Mouse (Mus musculus) CD8-positive naive resting alpha-beta T cell, adult 2 months (primary cell): Measurements from ENCODE around the gene Smpd3.

Experiments
- DNase-seq, 2 experiments: peaks; one replicate each; pipeline ENCODE4 v3.0.0; 2022; ENCODE audit warnings: low read depth in 2 of 2, low spot score in 2 of 2

Gene Smpd3

DNA sequence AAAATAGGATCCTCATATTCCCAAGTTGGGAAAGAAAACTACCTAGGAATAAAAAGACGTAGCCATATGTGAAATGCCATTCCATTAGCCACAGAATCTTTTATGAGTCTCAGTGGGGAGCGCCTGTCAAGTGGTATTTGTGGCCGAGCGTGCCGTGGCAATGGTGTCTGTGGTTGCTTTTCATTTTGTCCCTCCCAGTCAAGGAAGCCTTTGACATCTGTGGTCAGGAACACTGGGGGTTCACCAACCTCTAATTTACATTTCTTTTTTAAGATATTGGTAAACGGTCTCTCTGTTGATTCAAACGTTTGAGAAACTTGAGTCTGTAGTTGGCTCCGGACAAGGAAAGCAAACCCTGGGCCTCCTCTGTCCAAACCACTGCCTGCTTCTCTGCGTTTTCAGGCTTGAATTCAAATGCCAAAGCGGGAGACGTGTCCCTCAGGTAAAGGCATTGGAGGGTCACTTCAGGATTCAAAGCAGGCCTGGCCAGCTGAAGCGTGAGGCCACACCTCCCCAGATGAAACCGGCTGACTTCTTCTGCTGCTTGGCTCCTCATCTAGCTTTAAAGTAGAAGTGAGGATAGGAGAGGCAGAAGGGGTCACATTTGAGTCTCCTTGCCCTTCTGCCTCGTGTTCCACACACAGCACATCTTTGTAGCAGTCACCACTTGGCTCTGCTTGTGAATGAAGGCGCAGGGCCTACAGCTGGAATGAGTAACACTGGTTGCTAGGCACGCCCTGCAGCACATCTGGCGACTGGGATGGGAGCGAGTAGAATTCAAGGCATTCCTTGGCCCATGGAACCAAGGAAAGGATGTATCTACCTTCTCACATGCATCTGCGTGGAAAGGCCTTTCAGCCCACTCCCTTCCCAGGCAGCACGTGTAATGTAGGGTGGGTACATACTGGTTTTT lies 45.0 kb downstream of the Smpd3 start:
- no peak for DNase-seq

GRCm38 (mm10) chr8:106289464-106289863 lies 48.3 kb downstream of the Smpd3 start:
- no peak for DNase-seq

DNA sequence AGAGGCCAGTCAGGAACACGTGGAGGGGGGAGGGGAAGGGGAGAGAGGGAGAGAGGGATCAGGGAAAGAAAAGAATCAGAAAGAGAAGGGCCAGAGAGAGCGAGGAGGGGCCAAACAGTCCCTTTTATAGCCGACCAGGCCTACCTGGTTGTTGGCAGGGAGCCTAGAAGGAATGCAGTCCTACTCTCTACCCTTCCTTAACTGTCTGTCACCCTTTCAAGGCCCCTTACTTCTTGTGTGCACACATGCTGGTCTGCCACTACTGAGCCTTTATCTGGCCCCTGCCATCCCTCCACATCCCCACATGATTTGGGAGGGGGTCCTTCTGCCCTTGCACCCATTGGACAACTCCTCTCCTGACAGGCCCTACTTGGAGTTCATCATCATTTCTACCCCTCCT lies 49.1 kb downstream of the Smpd3 start:
- DNase-seq, result no peak

- DNase-seq, result no peak
Measured at GRCm38 (mm10) chr8:106287445-106287844, 50.3 kb downstream of the Smpd3 start.

DNA sequence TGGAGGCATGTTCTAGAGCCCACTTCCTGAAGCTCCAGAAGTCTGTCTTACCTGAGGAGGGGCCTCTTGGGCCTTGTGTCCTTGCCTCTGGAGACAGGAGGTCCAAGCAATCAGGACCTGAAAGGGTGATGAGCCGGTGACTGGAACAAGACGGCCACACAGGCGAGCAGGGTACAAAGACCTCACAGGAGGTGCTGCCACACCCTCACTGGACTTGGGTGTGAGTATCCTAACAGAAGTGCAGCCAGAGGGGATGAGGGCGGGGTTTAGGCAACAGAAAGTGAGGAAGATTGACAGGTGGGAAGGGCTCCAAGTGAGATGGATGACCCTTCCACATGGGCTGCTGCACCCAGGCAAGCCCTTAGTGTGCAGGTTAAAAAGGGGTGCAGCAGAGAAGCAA lies 56.9 kb downstream of the Smpd3 start:
- DNase-seq, result no peak

GRCm38 (mm10) chr8:106280154-106280553 lies 57.6 kb downstream of the Smpd3 start:
- DNase-seq, result no peak

GRCm38 (mm10) chr8:106278367-106279042 lies 59.3 kb downstream of the Smpd3 start:
- no peak for DNase-seq

DNA sequence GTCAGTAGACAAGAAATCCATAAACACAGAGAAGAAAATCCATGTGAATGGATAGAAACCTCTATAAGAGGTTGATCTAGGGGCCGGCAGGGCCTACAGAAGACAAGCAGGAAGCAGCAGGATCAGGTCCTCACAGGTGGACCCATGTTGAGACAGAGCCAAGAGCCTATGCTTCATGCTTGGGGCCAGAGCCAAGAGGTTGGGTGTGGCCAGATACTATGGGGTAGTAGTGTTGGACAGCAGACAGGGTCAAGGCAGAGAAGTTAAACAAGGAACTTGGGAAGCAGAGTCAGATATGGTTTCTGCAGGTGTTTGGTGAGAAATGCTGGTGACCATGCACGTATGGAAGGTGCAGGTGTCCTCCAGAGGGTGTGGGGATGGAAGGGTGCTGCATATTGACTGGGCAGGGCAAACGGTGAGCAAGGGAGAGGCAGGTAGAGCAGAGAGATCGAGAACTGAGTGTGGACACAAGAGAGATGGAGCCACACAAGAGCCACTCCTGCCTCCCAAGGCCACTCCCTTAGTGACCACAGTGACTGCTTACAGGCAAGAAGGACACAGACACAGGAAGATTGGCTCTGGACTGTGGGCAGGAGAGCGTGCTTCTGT lies 61.0 kb downstream of the Smpd3 start:
- no peak for DNase-seq

GRCm38 (mm10) chr8:106273468-106273867 lies 64.3 kb downstream of the Smpd3 start:
- no peak for DNase-seq

DNA sequence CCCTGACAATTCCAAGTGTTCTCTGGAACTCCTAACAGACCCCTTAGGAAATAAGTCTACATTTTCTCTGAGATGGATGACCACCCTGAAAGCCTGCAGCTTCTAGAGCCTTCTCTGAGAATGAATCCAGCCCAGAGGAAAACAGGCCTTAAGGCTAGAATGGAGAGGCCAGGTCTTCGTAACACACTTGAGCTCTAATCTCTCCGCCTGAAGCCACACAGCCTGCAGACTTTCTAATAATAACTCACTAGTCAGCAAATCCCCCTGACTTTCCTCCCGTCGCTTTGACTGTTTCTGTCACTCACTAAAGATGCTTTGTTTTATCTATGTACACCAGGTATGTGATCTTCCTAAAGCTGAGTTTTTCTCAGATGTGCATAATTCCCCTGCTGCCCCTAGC lies 66.4 kb downstream of the Smpd3 start:
- no peak for DNase-seq

GRCm38 (mm10) chr8:106270804-106271203 lies 67.0 kb downstream of the Smpd3 start:
- DNase-seq, result no peak

DNA sequence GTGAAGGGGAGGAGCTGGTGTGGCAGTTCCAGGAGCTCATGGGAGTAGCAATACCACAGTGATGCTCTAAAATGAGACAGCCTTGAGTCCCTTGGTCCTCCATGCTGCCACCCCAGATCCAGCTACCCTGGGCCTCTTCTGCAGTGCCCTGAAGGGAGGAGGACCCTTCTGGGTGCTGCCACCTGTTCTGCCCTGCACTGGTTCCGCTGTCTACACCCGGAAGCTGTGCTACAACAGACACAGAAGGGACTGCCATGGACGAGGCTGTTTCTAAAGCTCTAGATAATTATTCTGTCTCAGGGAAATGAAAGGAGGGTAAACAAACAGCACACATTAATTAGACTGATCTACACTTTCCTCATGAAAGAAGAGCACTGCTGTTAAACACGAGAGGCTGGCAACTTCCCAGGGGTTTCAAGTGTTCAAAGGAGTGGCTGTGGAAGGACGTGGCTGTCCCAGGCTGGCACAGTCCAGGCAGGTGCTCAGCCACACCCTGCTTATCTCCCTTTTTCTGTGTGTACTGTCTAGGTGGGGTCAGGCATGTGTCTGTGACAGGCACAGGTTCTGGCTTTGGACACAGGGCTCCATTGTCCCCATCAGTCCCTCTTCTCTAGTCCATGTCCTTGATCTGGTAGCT lies 69.0 kb downstream of the Smpd3 start:
- DNase-seq, result no peak

DNA sequence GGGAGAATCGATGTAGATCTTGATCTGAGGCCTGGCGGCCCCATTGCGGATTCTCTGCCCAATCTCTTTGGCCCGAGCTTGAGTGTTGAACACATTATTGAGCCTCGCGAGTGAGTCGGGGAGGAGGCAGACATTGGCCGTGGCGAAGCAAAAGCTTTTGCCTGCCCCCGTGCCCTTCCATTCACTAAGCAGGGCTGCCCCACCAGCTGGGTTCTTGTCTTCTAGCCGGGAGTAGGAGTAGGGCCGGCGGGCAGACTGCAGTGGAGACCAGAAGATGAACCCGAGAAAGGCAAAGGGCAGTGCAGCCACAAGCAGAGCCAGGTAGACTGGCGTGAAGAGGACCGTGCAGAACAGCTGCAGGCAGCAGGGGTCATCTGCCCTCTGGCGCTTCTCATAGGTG lies 72.4 kb downstream of the Smpd3 start:
- DNase-seq, result no peak

DNA sequence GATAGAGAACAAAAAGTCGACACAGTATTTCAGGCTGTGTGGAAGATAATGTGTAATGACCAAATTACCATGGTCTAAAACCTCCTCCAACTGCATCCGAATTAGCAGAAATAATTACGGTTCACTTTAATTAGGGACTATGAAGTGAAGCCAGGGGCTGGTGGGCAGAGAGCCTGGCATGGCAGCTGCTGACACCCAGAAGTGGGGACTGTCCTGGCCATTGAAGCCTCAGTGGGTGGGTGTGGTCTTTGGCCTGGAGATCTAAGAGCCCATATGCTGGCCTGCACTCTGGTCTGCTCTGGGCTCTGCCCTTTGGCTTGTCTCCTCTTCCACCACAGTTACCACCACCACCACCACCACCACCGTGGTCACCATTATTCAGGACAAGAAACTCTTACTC lies 73.9 kb downstream of the Smpd3 start:
- no peak for DNase-seq

GRCm38 (mm10) chr8:106262343-106262742 lies 75.4 kb downstream of the Smpd3 start:
- DNase-seq, result no peak

- DNase-seq, result no peak
Measured at GRCm38 (mm10) chr8:106260894-106261293, 76.9 kb downstream of the Smpd3 start.

DNA sequence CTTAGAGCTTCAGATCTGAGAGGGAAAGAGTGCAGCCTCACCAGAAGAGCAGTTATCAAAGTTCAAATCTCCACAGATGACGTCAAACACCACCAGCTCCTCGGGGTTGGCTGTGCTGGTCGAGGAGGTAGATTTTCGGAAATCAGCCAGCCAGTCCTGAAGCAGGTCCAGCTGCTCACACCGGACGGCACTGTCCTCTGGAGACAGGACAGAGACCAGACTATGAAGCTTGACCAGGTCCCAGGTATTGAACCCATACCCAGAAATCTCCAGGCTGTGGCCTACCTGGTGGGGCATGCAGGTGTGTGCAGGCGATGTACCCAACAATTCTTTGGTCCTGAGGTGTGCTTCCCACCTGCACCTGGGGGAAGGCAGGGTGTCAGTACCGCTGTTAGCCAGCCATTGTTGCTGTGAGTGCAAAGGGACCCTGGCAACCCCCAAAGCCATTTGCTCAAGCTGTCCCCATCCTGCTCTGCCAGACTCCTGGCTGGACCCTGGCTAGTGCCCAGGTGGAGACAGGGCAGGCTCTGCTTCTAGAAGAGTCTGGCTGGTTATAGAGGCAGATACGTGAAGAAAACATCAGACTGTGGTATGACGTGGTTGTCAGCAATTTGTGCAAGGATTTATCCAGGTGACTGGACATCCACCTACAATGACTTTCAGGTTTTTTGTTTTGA lies 78.1 kb downstream of the Smpd3 start:
- no peak for DNase-seq

DNA sequence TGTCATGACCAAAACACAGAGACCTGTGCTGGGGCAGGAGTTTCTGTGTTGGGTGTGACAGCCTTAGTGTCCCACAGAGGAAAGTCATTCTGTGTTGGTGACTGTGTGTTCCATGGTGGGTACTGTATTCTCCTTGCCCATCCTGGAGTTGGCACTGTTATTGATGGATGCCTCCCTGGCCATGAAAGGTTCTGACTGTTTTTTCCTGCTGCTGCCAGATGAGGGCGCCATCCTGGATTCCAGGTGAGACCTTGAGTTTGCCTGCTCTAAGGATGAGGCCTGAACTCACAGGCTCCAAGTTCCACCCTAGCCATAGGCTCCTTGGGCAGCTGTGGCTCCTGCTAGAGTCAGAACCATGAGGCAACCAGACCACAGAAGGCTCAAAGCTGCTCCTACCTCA lies 79.6 kb downstream of the Smpd3 start:
- no peak for DNase-seq

GRCm38 (mm10) chr8:106250186-106250585 lies 87.6 kb downstream of the Smpd3 start:
- no peak for DNase-seq

GRCm38 (mm10) chr8:106237106-106237505 lies 100.7 kb downstream of the Smpd3 start:
- DNase-seq, result no peak
